Mouse (Mus musculus): ENCODE results near the gene Cacng4. TPM values are rescaled to one million over a fixed set of nuclear protein-coding genes. Genes with fewer than 3 reads are reported as not detected.

The Cacng4 gene
- polyA plus RNA-seq, 1 experiment, result 0.14 TPM

- Histone ChIP-seq H3K4me3 (no peak overlapping the region), H3K27me3 (ENCODE audit: control insufficient read depth, insufficient read depth, insufficient read length) (no peaks in the 10 kb centered on the region), H3K36me3 (ENCODE audit: control insufficient read depth, insufficient read depth) (peaks cover 4% of the 10 kb centered on the region), H3ac (ENCODE audit: control insufficient read depth, insufficient read length) (no peak overlapping the region), H3K4me2 (ENCODE audit: low read depth) (no peak overlapping the region), H3K79me2 (ENCODE audit: control insufficient read depth, insufficient read depth) (no peaks in the 10 kb centered on the region)
- TF ChIP-seq E2F4 (IDR thresholded peaks at IDR 0.05; ENCODE audit: insufficient read depth) (no peak), REST (IDR thresholded peaks at IDR 0.05; ENCODE audit: insufficient read depth, insufficient read length) (peak; percentile 37)
Observed at GRCm38 (mm10) chr11:107686290-107686689, 108.1 kb downstream of the Cacng4 start.

GRCm38 (mm10) chr11:107683544-107684465, 110.6 kb downstream of the Cacng4 start:
- Histone ChIP-seq H3ac (ENCODE audit: control insufficient read depth, insufficient read length) (no peak overlapping the region), H3K4me2 (ENCODE audit: low read depth) (no peak overlapping the region), H3K36me3 (ENCODE audit: control insufficient read depth, insufficient read depth) (peaks cover 4% of the 10 kb centered on the region), H3K79me2 (ENCODE audit: control insufficient read depth, insufficient read depth) (no peaks in the 10 kb centered on the region), H3K4me3 (no peak overlapping the region), H3K27me3 (ENCODE audit: control insufficient read depth, insufficient read depth, insufficient read length) (no peaks in the 10 kb centered on the region)
- TF ChIP-seq MYOD1 (IDR thresholded peaks at IDR 0.05; ENCODE audit: control insufficient read depth in 1 of 3, insufficient read length in 2 of 3, low read depth in 2 of 3), result no peak
- TF ChIP-seq MAX (IDR thresholded peaks at IDR 0.05; ENCODE audit: low read depth), result no peak
- TF ChIP-seq TCF12 (IDR thresholded peaks at IDR 0.05; ENCODE audit: insufficient read depth, poor library complexity, severe bottlenecking), result no peak
- no peak for TF ChIP-seq SRF (IDR thresholded peaks at IDR 0.05; ENCODE audit: control insufficient read depth, insufficient read length, low read depth)
- TF ChIP-seq MYOG (IDR thresholded peaks at IDR 0.05; ENCODE audit: control insufficient read depth in 1 of 3, insufficient read depth in 1 of 3, insufficient read length in 2 of 3, low read depth in 2 of 3), result no peak
- no peak for TF ChIP-seq E2F4 (IDR thresholded peaks at IDR 0.05; ENCODE audit: insufficient read depth)
- TF ChIP-seq POLR2AphosphoS2 (IDR thresholded peaks at IDR 0.05; ENCODE audit: insufficient read length, low read depth), result no peak
- no peak for TF ChIP-seq REST (IDR thresholded peaks at IDR 0.05; ENCODE audit: insufficient read depth, insufficient read length)
- TF ChIP-seq CEBPB (IDR thresholded peaks at IDR 0.05; ENCODE audit: insufficient read depth, poor library complexity, severe bottlenecking), result no peak
- TF ChIP-seq TCF3 (IDR thresholded peaks at IDR 0.05; ENCODE audit: insufficient read length, low read depth), result no peak
- TF ChIP-seq USF1 (IDR thresholded peaks at IDR 0.05; ENCODE audit: low read depth), result no peak
- no peak for TF ChIP-seq POLR2A (IDR thresholded peaks at IDR 0.05; ENCODE audit: insufficient read length, low read depth)

GRCm38 (mm10) chr11:107682694-107683355, 111.5 kb downstream of the Cacng4 start:
- no peak overlapping the region for H3ac ChIP-seq (ENCODE audit: control insufficient read depth, insufficient read length)
- no peaks in the 10 kb centered on the region for H3K27me3 ChIP-seq (ENCODE audit: control insufficient read depth, insufficient read depth, insufficient read length)
- H3K36me3 ChIP-seq (ENCODE audit: control insufficient read depth, insufficient read depth), result peaks cover 4% of the 10 kb centered on the region
- H3K4me3 ChIP-seq, result no peak overlapping the region
- TF ChIP-seq MAX (IDR thresholded peaks at IDR 0.05; ENCODE audit: low read depth) (no peak), USF1 (IDR thresholded peaks at IDR 0.05; ENCODE audit: low read depth) (no peak), POLR2AphosphoS2 (IDR thresholded peaks at IDR 0.05; ENCODE audit: insufficient read length, low read depth) (no peak), E2F4 (IDR thresholded peaks at IDR 0.05; ENCODE audit: insufficient read depth) (no peak)
- H3K4me2 ChIP-seq (ENCODE audit: low read depth), result no peak overlapping the region
- H3K79me2 ChIP-seq (ENCODE audit: control insufficient read depth, insufficient read depth), result no peaks in the 10 kb centered on the region

Other genes starting within 250 kb of the Cacng4 start
- 5.8 TPM for gene Helz, start 246.6 kb downstream of the Cacng4 start, polyA plus RNA-seq (2012; fragmentation: generic; extraction: Trizol)
- gene Cacng1, start 78.0 kb downstream of the Cacng4 start, polyA plus RNA-seq (2012; fragmentation: generic; extraction: Trizol), result 603 TPM
- gene Cacng5, start 120.5 kb upstream of the Cacng4 start, polyA plus RNA-seq (2012; fragmentation: generic; extraction: Trizol), result not detected

Measured in myocyte (in vitro differentiated cells).